Mouse (Mus musculus) adrenal gland, postnatal 25 days (tissue): Measurements from ENCODE around the gene Usp13. TPM values are rescaled to one million over a fixed set of nuclear protein-coding genes. Genes with fewer than 3 reads are reported as not detected.

Experiments used
- DNase-seq: peaks from one replicate; pipeline ENCODE4 v3.0.0; 2021; ENCODE audit warnings: mixed read lengths
- long read RNA-seq: library from polyadenylated mRNA; stranded (forward); transcript quantifications from one replicate; pipeline ENCODE4 v2.0.0, GENCODE M21; 2021
- total RNA-seq: library from RNA; stranded (reverse); gene quantifications from 2 replicates; pipeline ENCODE4 v1.2.3, GENCODE M21; 2021

Usp13 gene
- 4.9 and 5.2 TPM in 2 replicates for total RNA-seq
- long read RNA-seq, full-length matches to known transcripts, result 3 of 6 reads
- long read RNA-seq, partial matches to known transcripts, result 1 of 6 reads
- long read RNA-seq, other reads (novel, unspliced or antisense), result 2 of 6 reads

DNA sequence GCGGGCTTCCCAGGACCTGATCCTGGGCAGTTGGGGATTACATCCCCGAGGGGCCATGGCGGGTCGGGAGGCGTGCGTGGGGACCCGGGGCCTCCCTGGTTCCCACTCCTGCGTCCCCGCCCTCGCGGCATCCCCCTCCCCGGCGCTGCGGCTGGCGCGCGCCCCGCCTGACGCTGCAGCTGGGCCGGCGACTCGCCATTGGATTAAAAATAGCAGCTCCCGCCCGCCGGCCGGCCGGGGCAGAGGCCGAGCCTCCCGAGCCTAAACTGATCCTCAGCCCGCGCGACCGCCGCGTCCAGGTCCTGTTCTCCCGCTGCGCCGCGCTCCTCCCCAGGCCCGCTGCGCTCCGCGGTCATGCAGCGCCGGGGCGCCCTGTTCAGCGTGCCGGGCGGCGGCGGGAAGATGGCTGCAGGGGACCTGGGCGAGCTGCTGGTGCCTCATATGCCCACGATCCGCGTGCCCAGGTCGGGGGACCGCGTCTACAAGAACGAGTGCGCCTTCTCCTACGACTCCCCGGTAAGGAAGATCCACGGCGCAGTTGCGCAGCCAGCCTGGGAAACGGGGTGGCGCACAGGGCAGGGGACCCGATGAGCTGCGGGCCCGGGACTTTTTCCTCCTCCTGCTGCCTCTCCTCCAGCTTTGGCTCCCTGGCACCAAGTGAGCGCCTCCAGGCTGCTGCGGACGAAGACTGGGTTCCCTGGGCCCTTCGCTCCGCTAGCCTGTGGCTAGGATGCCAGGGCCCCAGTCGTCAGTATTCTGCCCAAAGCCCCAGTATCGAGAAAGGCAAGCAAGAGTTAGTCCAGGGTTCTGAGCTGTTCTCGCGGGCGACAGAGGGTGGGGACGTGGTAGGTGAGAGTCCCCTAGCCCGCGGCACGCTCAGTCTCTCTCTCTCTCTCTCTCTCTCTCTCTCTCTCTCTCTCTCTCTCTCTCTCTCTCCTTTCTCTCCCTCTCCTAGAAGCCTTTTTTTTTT is at the start of gene Usp13:
TSS of gene Usp13 (plus strand) at position 190 of the 970 bp plus-strand sequence.
- peak; percentile 84 for DNase-seq

- DNase-seq, result no peak
Observed at GRCm38 (mm10) chr3:32770781-32771180, 46.6 kb upstream of the Usp13 start.

- DNase-seq, result no peak
Observed at GRCm38 (mm10) chr3:32817001-32817356, 367 bp upstream of the Usp13 start.

DNA sequence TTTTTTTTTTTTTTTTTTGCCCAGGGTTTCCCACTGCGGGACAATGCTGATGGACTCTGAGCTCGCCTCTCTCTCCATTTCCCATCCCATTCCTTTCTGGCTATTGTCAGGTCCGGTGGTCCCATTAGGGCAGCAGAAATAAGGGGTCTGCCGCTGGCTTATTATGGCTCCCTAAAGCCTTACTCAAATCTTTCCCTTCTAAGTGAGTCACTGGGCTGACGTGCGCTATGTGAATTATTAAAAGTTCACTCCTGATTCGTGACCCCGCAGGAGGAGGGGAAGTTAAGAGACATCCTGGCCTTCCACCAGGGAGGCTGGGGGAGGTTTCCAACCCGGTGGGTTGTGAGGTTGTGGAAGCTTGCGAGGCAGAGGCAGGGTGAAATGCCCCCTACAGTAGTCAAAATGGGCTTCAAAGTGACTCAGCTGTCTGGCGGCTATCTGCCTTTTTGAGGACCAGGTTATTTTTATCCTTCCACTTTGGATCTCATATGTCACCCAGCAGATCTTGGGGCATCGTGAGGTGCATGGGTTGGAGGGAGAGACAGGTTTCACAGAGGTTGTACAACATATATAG is 1.1 kb downstream of the Usp13 start:
- DNase-seq, result peak; percentile 11

DNA sequence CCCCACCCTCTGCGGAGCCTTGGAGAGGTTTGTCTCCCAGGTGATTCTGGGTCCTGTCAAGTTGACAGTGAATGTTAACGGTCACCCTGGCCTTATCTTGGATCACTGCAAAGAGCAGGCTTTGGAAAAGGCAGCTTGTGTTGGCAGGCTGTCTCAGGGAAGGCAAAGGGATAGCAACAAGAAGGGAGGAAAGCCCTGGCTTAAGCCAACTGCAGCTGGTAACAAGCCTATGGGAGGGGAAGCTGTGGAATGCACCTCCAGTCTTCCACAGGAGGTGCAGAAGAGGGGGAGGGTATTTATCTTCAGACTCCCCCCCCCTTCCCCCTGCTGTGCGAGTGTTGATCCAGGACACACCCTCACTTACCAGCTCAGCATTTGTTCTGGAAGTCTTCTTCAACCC is 5.3 kb downstream of the Usp13 start:
- DNase-seq, result no peak

DNA sequence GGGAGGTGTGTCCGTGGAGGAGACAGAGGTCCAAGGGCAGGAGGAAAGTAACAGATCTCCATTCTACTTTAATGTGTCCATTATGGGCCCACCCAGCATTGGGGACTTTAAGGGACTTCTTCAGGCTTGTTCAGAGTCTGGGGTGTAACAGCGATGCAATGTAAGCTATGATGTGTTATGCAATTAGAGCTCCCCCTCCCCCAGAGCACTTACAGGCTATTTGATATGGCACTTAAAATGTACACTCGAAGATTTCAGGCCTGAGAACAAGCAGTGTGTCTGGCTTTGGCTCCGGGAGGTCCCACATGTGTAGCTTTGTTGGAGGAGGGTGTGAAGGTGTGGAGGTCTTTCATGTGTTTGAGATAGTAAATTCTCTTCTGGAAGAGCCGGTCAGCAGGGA is 7.6 kb downstream of the Usp13 start:
- no peak for DNase-seq

GRCm38 (mm10) chr3:32825964-32826479 is 8.7 kb downstream of the Usp13 start:
- no peak for DNase-seq

- no peak for DNase-seq
Observed at GRCm38 (mm10) chr3:32826701-32827100, 9.4 kb downstream of the Usp13 start.

DNA sequence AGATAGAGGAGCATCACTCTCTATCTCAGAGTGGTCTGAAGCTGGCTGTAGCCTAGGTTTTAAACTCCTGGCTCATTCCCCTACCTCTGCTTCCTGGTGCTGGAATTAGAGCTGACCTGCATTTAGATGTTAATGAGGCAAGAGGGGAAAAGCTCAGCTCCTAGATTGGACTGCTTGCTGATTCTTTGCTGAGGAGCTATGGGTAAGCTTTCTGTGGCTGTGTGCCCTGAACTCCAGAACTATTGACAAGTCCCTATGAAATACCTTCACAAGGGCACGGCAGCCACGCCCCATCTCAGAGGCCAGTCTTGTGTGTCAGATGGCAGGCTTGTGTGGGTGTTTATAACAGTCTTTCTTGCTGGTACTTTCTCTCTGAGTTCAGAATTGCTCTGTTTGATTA is 16.5 kb downstream of the Usp13 start:
- DNase-seq, result no peak

DNA sequence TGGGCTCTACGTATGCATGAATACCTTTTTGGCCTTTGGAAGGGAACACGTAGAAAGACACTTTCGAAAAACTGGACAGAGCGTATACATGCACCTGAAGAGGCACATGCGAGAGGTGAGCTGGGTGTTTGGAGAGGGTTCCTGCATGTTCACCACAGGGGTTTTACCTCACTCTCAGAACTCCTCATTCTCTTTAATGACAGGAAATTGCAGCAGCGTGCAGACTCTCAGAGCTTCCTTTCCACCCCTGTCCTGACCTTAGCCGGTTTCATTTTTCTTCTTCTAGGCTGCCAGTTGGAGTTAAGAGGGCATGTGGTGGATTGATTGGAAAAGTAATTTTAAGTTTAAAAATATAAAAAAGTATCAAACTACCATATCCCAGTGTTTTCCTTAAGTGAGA is 20.5 kb downstream of the Usp13 start:
- no peak for DNase-seq

- no peak for DNase-seq
Observed at GRCm38 (mm10) chr3:32856362-32857107, 39.2 kb downstream of the Usp13 start.

- DNase-seq, result no peak
Observed at GRCm38 (mm10) chr3:32871081-32871480, 53.7 kb downstream of the Usp13 start.

DNA sequence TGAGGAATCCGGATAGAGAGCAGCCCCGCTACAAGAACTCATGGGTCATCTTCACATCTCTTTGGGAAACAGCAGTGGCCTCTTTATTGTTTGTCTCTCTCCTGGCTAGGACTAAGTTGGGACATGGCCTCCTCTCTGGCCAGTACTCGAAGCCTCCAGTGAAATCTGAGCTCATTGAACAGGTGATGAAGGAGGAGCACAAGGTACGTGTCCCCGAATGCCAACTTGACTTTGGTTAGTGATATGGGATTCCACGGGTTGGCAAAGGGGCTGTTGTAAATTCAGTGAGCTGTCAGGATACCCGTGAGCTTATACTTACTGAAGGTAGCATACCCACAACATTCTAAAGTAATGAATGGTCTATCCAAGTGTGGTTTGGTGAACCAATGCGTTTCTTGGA is 69.0 kb downstream of the Usp13 start:
- DNase-seq, result no peak

GRCm38 (mm10) chr3:32888886-32889285 is 71.5 kb downstream of the Usp13 start:
- no peak for DNase-seq

- DNase-seq, result no peak
Observed at GRCm38 (mm10) chr3:32890174-32890573, 72.8 kb downstream of the Usp13 start.

DNA sequence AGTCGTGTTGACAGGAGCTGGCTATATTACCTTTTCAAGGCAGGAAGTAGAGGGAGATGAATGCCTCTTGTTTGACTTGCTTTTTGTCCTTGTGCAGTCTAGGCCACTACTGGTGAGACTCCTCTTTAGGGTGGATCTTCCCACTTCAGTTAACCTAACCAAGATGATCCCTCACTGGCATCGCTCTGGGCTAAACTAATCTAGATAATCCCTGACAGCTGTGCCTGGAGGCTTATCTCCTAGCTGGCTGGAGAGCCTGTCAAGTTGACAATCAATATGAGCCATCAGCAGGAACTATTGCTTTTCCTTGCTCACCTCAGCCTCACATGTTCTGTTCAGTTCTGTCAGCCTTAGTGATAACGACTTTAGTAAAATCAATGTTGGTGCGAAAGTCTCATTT is 86.1 kb downstream of the Usp13 start:
- DNase-seq, result no peak

DNA sequence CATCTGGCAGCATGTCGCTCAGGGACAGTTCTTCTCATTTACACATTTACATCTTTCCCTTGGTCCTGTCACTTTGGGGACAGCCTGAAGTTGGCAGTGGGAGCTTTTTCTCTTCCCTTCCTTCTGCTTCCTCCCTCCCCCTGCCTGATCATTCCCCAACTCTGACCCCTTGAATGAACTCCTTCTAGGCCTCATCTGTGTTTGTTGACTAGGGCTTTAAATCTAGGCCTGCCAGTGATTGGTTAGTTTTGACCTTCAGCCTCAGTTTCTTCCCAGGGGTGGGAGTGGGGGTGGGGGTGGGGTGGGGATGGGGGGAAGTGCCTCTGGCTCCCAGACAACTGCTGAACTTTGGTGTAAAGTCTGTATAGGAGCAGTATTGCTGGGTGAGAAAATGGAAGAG is 87.3 kb downstream of the Usp13 start:
- no peak for DNase-seq

DNA sequence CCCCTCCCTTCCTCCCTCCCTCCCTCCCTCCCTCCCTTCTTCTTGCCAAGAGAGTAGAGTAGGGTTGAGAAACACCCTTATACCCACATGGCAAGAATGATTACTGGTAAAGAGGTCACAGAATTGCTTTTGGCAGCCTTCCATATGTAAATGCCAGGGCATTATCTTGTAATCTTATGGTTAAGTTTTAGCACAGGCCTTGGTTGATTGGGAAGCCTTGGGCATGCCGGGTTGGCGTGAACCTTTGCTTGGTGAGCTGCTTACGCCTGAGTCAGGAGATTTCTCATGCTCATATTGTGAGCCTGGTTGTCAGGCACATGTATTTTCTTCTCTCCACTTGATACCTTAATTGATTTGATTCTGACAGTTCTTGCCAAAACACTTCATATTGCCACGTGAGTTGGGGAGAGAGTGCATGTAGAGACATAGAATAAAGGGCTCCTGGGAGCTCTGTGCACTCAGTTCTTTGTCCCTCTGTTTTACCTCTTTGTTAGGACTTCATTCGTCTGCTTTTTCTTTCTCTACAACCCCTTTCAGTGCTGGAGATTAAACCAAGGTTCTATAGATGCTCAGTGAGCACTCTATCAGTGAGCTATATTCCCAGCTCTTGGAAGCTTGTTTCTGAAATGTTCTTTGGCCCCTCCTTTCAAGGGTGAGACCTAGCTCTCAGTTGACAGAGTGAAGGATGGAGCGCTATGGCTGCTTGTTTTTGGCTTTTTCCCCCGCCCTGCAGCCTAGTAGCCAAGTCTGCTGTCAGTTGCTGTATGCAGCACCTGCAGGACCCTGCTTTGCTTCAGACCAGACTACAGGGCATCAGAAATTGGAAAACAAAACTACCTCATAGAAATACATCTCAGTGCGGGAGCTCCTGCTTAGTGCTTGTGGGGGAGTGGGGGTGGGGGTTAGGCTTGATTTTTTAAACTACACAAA is 88.8 kb downstream of the Usp13 start:
- DNase-seq, result no peak

DNA sequence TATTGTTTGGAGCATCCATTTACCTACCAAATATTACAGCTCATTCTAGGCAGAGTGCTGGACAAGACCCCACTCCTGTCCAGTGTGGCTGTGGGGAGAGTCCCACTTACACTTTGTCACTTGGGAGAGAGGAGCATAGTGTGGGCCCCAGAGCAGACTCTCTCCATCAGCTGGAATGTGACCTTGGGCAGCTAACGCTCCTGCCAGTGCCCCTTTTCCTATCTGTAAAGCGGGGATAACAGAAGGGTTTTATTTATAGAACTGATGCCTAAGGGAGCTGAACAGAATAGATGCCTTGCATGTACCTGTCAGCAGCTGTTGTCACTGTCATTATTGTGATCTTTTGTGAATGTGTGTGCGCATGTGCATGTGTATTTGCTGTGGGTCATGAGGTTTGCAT is 91.1 kb downstream of the Usp13 start:
- DNase-seq, result no peak

GRCm38 (mm10) chr3:32910071-32910551 is 92.8 kb downstream of the Usp13 start:
- DNase-seq, result no peak

GRCm38 (mm10) chr3:32924168-32924567 is 106.8 kb downstream of the Usp13 start:
- no peak for DNase-seq
